Mouse (Mus musculus) embryonic fibroblast, embryonic 13.5 days (primary cell): ENCODE measurements around the gene Ccdc151.

Source experiments
- CTCF ChIP-seq: IDR thresholded peaks from 2 replicates; pipeline ENCODE4 v1.5.1; 2011; ENCODE audit warnings: mild to moderate bottlenecking, control low read depth, low read length, moderate library complexity, borderline replicate concordance; ENCODE audit not compliant: insufficient read depth
- POLR2A ChIP-seq: IDR thresholded peaks from 2 replicates; pipeline ENCODE4 v1.6.1; 2011; ENCODE audit warnings: low read depth, mild to moderate bottlenecking, control low read depth, low read length, moderate library complexity

DNA sequence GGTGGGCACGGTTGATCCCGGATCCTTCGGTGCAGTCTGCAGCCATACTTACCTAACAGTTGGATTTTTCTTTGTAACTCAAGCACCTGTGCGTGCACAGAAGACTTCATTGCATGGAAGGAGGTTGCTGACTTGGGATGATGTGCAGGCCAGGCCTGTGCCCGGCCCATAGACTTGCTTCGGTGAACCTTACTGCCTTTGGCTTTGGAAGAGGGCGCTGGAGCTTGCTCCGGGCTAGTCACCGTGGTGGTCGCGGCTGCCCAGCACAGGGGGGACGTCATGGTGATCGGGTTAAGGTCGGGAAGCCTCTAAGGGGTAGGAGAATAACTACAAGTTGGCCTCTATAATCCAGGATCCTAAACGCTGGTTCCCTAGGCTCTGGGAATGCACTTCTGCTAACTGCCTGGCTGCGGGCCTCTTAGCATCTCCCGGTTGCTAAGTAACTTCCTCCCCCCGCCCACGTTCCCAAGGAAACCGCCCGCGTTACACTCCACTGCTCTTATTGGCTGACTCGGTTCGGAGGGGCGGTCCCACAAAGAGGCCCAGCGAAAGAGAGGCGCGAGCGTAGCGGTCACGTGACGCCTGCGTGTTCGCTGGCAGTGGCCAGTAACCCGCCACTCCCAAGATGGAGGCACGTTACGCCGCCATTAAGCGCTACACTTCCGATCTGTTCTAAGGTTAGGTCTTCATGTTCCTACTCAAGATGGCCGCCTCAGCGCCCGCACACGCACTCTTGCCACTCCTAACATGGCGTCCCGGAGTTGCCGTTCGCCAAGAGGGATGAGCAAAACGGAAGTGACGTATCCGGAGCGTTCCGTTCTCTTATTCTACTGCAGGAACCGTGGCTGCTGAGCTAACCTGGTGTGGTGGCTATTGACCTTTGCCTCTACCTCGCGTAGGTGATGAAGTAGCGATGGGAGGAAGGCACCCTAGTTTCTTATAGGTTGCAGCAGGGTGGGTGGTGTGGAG, at the start of gene Ccdc151, which contains the start of gene Prkcsh:
- TF ChIP-seq CTCF = no peak
- TF ChIP-seq POLR2A = peak; percentile 96
